Mouse (Mus musculus) frontal cortex, adult (tissue): ENCODE results near the gene Slc22a13.

Source experiments
- ATAC-seq: cut with Nextera tagmentation; 2 replicates; pipeline ENCODE4 v1.9.2; 2017; ENCODE audit warnings: mild to moderate bottlenecking, moderate library complexity, mixed read lengths; ENCODE audit not compliant: low TSS enrichment

Slc22a13 gene

DNA sequence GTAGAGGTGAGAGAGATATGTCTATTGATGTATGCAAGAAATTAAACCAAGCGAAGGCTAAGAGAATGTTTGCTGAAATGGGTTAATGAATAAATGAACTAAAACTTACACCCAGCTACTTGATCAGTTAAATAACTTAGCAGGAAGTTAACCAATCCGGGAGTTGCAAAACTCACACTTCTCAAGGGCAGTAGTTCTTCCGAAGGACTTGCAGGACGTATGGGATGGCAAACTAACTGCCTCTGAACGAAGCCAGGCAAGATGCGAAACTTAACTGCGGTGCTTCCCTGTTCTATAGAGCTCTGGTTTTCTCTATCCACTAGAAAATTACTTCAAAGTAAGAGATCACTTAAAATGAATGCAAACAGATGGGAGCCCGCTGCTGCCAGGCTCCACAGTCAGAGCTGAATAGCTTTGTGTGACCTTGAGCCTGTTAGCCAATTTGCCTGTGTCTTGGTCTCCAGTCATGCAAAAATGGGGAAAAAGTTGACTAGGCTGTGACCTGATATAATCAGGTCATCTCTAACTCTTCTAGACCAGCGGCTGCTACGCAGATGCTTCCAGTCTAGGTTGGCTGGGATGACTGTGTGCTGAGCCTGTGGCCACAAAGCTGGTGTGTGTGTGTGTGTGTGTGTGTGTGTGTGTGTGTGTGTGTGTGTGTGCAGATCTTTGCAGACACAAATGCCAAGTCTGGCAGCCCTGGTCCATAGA lies 9.6 kb downstream of the Slc22a13 start:
- ATAC-seq = no peak

DNA sequence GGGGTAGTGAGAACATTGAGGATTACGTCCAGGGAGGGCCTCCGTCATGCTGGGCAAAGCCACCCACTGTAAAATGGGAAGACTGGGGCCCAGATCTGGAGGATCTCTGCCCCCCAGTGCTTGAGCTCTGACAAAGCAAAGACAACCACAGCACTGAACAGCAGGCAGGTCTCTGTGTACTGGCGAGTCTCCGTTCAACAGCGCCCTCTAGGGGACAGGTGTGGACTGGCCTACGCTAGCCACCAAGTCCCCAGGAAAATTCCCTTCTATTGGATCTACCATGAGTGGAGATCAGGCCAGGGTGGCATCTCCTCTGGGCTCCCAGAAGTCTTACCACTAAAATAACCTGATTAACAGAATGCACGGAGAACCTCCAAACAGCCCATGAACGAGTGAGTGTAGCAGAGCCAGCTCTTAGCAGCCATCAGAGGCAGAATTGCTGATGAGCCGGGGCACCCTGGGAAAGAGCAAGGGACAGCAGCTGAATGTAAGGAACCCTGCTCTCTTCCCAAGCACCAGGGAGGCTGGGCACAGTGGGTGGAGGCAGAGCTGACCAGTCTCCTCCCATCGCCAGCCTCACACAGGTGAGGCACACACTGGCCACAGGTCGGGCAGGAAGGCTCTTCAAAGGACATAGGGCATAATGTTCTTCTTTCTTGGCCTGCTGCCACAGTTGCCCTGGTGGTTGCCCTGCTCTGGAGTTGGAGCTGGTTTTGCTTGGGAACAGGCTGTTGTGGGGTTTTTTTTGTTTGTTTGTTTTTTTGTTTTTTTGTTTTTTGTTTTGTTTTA lies 16.5 kb downstream of the Slc22a13 start:
- peak; percentile 84 for ATAC-seq

DNA sequence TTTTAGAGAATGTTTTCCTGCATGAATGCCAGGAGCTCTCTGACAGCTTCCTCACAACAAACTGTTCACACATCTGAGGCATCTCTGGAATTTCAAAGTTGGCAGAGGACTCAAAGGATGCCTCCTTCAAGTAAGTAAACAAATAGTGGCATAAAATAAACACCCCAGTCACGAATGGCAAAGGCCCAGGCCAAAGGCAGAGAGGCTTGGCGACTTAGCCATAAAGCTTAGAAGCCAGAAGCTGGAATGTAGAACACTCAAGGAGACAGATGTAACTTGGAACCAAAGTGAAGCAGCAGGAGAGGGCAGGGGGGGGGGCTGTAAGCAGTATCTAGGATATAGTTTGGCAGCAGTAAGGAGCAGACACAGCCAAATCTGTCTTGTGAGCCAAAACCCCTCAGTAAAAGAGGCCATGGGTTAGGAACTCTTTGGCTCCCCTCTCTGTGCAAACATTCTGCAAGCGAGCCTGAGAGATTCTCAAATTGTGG lies 27.6 kb downstream of the Slc22a13 start:
- no peak for ATAC-seq

- no peak for ATAC-seq
These were observed 29.6 kb downstream of the Slc22a13 start for GRCm38 (mm10) chr9:119179292-119179691.

- no peak for ATAC-seq
These were observed 41.3 kb downstream of the Slc22a13 start for GRCm38 (mm10) chr9:119167608-119168007.

- ATAC-seq = no peak
These were observed 43.4 kb downstream of the Slc22a13 start for GRCm38 (mm10) chr9:119165548-119165947.

- no peak for ATAC-seq
These were observed 44.2 kb downstream of the Slc22a13 start for GRCm38 (mm10) chr9:119164743-119165142.

DNA sequence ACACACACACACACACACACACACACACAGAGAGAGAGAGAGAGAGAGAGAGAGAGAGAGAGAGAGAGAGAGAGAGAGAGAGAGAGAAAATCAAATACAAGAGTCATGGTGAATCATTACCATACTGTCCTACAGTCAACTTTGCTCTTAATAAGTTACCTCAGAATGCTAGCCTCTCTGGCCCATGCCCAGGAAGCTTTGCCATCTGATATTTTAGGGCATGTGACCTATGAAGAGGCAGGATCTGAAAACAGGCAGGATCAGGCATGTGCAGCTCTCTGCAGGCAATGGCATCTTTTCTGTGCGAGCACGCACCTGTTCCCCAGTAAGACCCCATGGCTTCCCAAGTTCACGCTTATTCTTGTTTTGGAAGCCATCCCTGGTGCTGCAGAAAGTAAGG lies 48.2 kb downstream of the Slc22a13 start:
- no peak for ATAC-seq

DNA sequence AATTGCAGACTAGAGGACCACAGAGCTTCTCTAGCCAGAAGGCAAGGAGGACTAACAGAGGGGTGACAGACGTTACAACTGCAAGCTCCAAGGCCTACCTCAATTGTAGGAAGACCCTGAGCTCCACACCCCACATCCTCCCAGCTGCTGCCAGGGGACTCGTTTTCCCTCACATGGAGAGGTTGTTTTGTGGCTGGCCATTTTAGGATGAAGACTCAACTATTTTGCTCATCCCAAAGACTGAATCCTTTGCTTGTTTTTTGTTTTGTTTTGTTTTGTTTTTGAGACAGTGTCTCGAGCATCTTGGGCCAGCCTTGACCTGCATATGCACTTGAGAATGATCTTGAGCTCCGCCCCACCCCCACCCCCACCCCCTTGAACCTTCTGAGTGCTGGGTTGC lies 50.0 kb downstream of the Slc22a13 start, which contains the start of gene Gm47289:
Gene Gm47289 (plus strand): TSS at position 301 of the 400 bp plus-strand sequence.
- ATAC-seq = no peak

DNA sequence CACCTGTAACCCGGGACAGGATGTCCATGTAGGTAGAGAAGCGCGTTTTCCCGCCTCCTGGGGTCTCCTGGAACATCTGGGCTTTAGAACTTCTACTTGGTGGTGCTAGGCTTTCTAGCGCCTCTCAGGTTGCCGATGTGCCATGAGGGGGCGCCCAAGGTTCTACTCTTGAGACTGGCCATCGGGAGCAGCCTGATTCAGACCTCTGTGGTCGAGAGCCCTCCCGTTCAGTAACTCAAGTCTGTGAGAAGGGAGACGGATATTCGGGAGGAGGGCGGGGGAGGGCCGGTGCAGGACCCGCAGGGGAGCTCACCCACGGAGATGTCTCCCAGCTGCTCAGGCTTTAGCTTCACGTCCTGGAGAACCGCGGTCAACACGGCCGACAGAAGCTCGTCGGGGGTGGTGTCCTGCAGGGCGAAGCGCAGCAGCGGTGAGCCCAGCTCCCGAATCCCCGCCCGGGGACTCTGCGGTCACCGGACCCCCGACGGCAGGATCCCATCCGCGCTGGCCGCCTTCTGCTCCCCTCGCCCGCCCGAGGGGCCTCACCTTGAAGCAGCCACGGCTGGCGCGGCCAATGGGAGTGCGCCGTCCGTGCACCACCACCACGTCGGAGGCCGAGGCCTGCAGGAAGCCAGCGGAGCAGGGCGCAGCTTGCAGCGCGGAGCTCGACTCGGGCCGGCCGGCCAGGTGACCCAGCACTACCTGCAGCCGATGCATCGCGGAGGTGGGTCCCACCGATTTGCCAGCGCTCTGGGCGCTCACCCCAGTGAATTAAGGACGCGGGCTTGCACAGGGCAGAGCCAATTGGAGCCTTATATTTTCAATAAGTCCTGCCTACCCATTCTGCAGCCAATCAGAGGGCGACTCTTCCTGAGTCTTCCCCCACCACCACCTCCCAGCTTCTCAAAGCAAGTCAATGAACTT lies 52.4 kb downstream of the Slc22a13 start, which contains the start of gene Acaa1b:
Gene Acaa1b (minus strand): TSS at position 816 of the 924 bp plus-strand sequence.
- peak; percentile 88 for ATAC-seq

DNA sequence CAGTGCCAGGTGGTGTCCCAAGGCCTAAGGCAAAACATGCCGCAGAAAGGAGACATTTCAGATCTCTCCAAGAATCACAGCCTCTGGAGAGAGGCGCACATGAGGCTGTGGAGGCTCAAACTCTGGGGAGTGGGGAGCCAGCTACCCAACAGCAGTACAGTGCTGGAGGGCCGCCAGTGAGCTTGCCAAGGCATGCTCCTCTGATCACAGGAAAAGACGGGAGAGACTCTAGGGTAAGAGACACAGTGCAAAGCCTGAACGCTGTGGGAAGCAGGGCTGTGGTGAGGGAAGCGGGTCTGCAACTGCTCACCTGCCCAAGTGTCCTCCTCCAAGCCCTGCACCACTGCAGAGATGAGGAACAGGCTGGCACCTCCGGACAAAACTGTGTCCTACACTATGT lies 53.1 kb downstream of the Slc22a13 start:
- ATAC-seq = no peak

DNA sequence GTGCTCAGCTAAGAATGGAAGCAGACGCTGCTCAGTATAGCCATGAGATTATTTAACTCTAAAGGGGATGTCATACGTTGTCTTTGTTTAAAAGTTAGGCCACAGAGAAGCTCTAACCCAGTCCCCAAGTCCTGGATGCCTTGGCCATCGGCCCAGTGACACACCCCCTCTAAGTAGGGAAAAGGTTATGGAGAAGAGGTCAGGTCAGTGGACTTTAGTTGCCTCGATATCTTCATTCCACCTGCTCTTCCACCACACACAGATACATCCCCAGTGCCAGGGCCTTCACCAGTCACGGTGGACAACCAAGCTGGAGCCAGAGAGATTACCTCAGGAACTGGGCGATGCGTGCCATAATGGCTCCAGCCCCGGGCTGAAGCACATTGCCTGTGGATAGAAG lies 53.5 kb downstream of the Slc22a13 start:
- ATAC-seq = no peak

DNA sequence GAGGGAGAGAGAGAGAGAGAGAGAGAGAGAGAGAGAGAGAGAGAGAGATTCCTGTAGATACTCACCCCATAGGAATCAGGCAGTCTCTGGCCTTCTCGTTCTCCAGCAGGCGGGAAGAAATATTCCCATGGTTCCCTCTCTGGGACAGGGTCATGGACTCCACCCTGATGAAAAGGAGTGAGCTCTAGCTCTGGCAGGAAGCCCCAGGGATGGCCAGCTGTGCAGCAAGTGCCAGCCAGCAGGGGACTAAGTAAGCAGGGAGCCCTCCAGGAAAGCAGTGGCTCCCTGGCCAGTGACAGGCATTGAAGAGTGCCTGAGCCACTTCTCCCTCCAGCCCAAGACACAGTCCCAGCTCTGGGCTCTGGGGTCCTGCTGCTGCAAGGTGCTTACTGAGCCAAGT lies 57.1 kb downstream of the Slc22a13 start:
- no peak for ATAC-seq

DNA sequence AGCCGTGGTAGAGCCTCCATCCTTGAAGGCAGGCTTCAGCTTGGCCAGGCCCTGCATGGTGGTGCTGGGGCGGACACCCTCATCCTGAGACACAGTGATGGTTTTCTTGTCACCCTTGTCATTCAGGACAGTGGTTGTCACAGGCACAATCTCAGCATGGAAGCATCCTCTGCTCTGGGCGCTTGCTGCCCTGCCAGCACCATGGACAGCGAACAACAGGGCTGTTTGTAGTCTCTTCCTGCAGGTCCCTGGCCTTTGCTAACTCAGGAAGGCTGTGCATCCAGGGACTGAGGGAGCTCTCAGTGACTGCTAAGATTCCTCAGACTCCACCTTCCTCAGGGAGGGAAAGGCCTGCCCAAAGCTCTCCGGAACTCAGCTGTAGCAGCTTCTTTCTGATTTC lies 59.3 kb downstream of the Slc22a13 start:
- no peak for ATAC-seq

GRCm38 (mm10) chr9:119146098-119146770 lies 62.7 kb downstream of the Slc22a13 start:
- no peak for ATAC-seq

GRCm38 (mm10) chr9:119145638-119146037 lies 63.3 kb downstream of the Slc22a13 start:
- no peak for ATAC-seq

DNA sequence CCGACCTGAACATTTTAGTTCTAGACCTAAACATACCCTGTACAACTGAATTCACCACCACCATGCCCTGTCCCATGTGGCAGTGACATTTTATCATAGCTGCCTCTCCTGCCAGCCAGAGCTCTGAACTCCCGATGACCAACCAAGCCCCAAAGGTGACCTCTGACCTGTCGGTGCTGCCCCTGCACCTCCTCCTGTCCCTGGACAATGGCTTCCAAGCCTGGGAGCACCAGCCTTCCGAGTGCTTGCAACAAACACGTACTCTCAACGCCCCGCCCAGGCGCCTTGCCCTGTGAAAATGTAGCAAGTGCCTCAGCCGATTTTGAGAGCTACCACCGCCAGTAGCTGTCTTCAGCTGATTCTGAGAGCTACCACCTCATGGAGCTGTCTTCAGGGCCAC lies 63.8 kb downstream of the Slc22a13 start:
- ATAC-seq = no peak

DNA sequence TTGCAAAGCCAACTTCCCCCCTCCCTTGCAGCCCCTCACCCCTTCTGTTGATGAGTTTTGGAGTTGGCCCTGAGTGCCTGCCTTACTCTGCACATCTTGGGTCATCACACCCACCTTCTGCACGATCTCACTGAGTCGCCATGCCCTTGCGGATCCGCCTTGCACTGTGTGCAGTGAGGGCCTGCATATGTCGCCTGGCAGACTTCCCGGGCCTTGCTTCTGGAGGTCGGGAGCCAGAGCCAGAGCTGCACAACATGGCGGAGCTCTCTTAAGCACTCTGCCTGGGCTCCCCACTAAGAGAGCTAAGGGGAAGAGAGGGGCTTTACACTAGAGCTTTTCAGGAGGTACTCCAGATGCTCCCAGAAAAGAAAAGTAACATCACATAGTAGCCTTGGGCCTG lies 64.2 kb downstream of the Slc22a13 start:
- ATAC-seq = no peak

DNA sequence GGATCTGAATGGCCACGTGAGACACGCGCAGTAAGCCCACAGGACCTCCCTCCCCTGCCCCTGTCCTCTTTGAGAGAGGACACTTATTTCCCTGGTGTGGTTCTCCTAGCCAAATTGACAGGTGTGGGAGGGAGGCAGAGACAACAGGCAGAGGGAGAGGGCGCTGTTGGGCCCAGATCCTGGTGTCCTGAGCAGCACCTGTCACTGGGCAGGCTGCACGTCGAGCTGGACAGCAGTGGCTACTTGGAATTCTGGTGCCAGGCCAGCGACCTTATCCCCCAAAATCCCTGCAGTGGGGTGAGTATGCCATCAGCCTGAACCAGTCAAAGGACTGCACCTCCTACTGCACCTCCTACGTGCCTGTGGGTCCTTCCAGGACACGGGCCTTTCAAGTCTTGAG lies 65.5 kb downstream of the Slc22a13 start:
- ATAC-seq = no peak
